Mouse (Mus musculus) embryonic facial prominence, embryonic 12.5 days (tissue): ENCODE measurements at regions not wholly inside any gene's neighbourhood (a gene's known extent, or its start where the extent isn't known, plus 50 kb on each side); places are given as distances from the start of the nearest gene placed in this dataset.

Experiments
- ATAC-seq: fragments of 200-750 bp; cut with Nextera tagmentation; 2 replicates; pipeline ENCODE4 v1.8.0; 2017; ENCODE audit not compliant: insufficient number of reproducible peaks, insufficient read depth, low FRiP score, low TSS enrichment
- H3K27ac ChIP-seq: fragments of 300-500 bp; sonication (generic); 2 replicates; pipeline ENCODE4 v1.5.1; 2016; ENCODE audit warnings: mild to moderate bottlenecking
- H3K27me3 ChIP-seq: fragments of 300-500 bp; sonication (generic); 2 replicates; pipeline ENCODE4 v1.6.1; 2016; ENCODE audit warnings: mild to moderate bottlenecking, moderate library complexity
- H3K36me3 ChIP-seq: fragments of 300-500 bp; sonication (generic); 2 replicates; pipeline ENCODE4 v1.6.1; 2016; ENCODE audit warnings: mild to moderate bottlenecking
- H3K4me1 ChIP-seq: fragments of 300-500 bp; sonication (generic); 2 replicates; pipeline ENCODE4 v1.6.1; 2016
- H3K4me2 ChIP-seq: fragments of 300-500 bp; sonication (generic); replicated peaks from 2 replicates; pipeline ENCODE4 v1.6.1; 2016; ENCODE audit warnings: mild to moderate bottlenecking, moderate library complexity
- H3K4me3 ChIP-seq: fragments of 300-500 bp; sonication (generic); 2 replicates; pipeline ENCODE4 v1.5.1; 2016; ENCODE audit warnings: mild to moderate bottlenecking
- H3K9ac ChIP-seq: fragments of 300-500 bp; sonication (generic); 2 replicates; pipeline ENCODE4 v1.6.1; 2016; ENCODE audit warnings: mild to moderate bottlenecking, moderate library complexity
- H3K9me3 ChIP-seq: fragments of 300-500 bp; sonication (generic); 2 replicates; pipeline ENCODE4 v1.6.1; 2016; ENCODE audit warnings: mild to moderate bottlenecking, moderate library complexity
- WGBS: fragments of 180-500 bp; shearing (Covaris S2); methylation state at CpG from one replicate; pipeline ENCODE4 v1.1.7; 2016; 5-methylcytosine and 5-hydroxymethylcytosine counted together

GRCm38 (mm10) chr15:62091746-62092659 is 1169.2 kb upstream of the A1bg start:
- Histone ChIP-seq H3K9me3 (no peaks in the 10 kb centered on the region), H3K4me1 (peaks cover 15% of the 10 kb centered on the region), H3K4me2 (no peak overlapping the region), H3K4me3 (no peak overlapping the region), H3K9ac (no peak overlapping the region; the same call in 1 of the 2 replicates), H3K36me3 (no peaks in the 10 kb centered on the region), H3K27me3 (no peaks in the 10 kb centered on the region), H3K27ac (no peak overlapping the region)
- ATAC-seq, result no peak
- WGBS, result 54% methylated on average over 12 of the region's 12 CpGs

GRCm38 (mm10) chr15:62091144-62091543 is 1168.3 kb upstream of the A1bg start:
- Histone ChIP-seq H3K27me3 (no peaks in the 10 kb centered on the region), H3K4me2 (no peak overlapping the region), H3K4me1 (peaks cover 15% of the 10 kb centered on the region), H3K27ac (no peak overlapping the region), H3K36me3 (no peaks in the 10 kb centered on the region), H3K4me3 (no peak overlapping the region), H3K9ac (no peak overlapping the region), H3K9me3 (no peaks in the 10 kb centered on the region)
- ATAC-seq, result no peak
- 90% methylated on average over 5 of the region's 5 CpGs for WGBS

- no peaks in the 10 kb centered on the region for H3K36me3 ChIP-seq
- H3K4me1 ChIP-seq, result peaks cover 12% of the 10 kb centered on the region
- no peak for ATAC-seq
- H3K27ac ChIP-seq, result no peak overlapping the region
- no peak overlapping the region for H3K4me2 ChIP-seq
- 91% methylated on average over 4 of the region's 4 CpGs for WGBS
- no peak overlapping the region for H3K9ac ChIP-seq
- no peak overlapping the region for H3K4me3 ChIP-seq
- no peaks in the 10 kb centered on the region for H3K27me3 ChIP-seq
- no peaks in the 10 kb centered on the region for H3K9me3 ChIP-seq
Measured at GRCm38 (mm10) chr15:62088341-62088740, 1165.5 kb upstream of the A1bg start.

- Histone ChIP-seq H3K27me3 (no peaks in the 10 kb centered on the region), H3K9ac (no peak overlapping the region), H3K4me3 (no peak overlapping the region), H3K27ac (no peak overlapping the region), H3K9me3 (no peaks in the 10 kb centered on the region), H3K36me3 (no peaks in the 10 kb centered on the region), H3K4me1 (peaks cover 8% of the 10 kb centered on the region), H3K4me2 (no peak overlapping the region)
- ATAC-seq, result no peak
- WGBS, result 55% methylated on average over 6 of the region's 6 CpGs
Measured at GRCm38 (mm10) chr15:62087755-62088154, 1164.9 kb upstream of the A1bg start.

- Histone ChIP-seq H3K36me3 (no peaks in the 10 kb centered on the region), H3K27ac (no peak overlapping the region), H3K4me2 (no peak overlapping the region), H3K4me1 (no peaks in the 10 kb centered on the region), H3K9ac (no peak overlapping the region), H3K9me3 (no peaks in the 10 kb centered on the region), H3K4me3 (no peak overlapping the region), H3K27me3 (no peaks in the 10 kb centered on the region)
- no peak for ATAC-seq
- WGBS, result 82% methylated on average over 3 of the region's 3 CpGs
Measured at GRCm38 (mm10) chr15:62086037-62086436, 1163.2 kb upstream of the A1bg start.

GRCm38 (mm10) chr15:62083347-62083746 is 1160.5 kb upstream of the A1bg start:
- Histone ChIP-seq H3K4me1 (no peaks in the 10 kb centered on the region), H3K27ac (no peak overlapping the region), H3K36me3 (no peaks in the 10 kb centered on the region), H3K4me2 (no peak overlapping the region), H3K27me3 (no peaks in the 10 kb centered on the region), H3K9ac (no peak overlapping the region), H3K9me3 (no peaks in the 10 kb centered on the region), H3K4me3 (no peak overlapping the region)
- WGBS, result 83% methylated on average over 3 of the region's 3 CpGs
- ATAC-seq, result no peak

- no peaks in the 10 kb centered on the region for H3K9me3 ChIP-seq
- no peaks in the 10 kb centered on the region for H3K27me3 ChIP-seq
- no peak overlapping the region for H3K4me2 ChIP-seq
- no peaks in the 10 kb centered on the region for H3K4me1 ChIP-seq
- H3K9ac ChIP-seq, result no peak overlapping the region
- H3K4me3 ChIP-seq, result no peak overlapping the region
- WGBS, result 75% methylated on average over 2 of the region's 2 CpGs
- H3K27ac ChIP-seq, result no peak overlapping the region
- no peak for ATAC-seq
- H3K36me3 ChIP-seq, result no peaks in the 10 kb centered on the region
Measured at GRCm38 (mm10) chr15:62082539-62082938, 1159.7 kb upstream of the A1bg start.

GRCm38 (mm10) chr15:62079155-62080109 is 1156.6 kb upstream of the A1bg start:
- Histone ChIP-seq H3K9ac (no peak overlapping the region), H3K27me3 (no peaks in the 10 kb centered on the region), H3K4me1 (no peaks in the 10 kb centered on the region), H3K9me3 (no peaks in the 10 kb centered on the region), H3K4me2 (no peak overlapping the region), H3K4me3 (no peak overlapping the region), H3K27ac (no peak overlapping the region), H3K36me3 (no peaks in the 10 kb centered on the region)
- 0 out of 2 replicates have a peak, but pooled peaks have one; percentile 35 for ATAC-seq
- 75% methylated on average over 9 of the region's 9 CpGs for WGBS

- Histone ChIP-seq H3K4me1 (no peaks in the 10 kb centered on the region), H3K4me2 (no peak overlapping the region), H3K36me3 (no peaks in the 10 kb centered on the region), H3K27ac (no peak overlapping the region), H3K4me3 (no peak overlapping the region), H3K9ac (no peak overlapping the region), H3K27me3 (no peaks in the 10 kb centered on the region), H3K9me3 (no peaks in the 10 kb centered on the region)
- no peak for ATAC-seq
- WGBS, result 82% methylated on average over 5 of the region's 5 CpGs
Measured at GRCm38 (mm10) chr15:62076552-62077234, 1153.9 kb upstream of the A1bg start.

GRCm38 (mm10) chr15:62074735-62075134 is 1151.9 kb upstream of the A1bg start:
- no peak for ATAC-seq
- Histone ChIP-seq H3K4me2 (no peak overlapping the region), H3K9me3 (no peaks in the 10 kb centered on the region), H3K4me3 (no peak overlapping the region), H3K27me3 (no peaks in the 10 kb centered on the region), H3K36me3 (no peaks in the 10 kb centered on the region), H3K27ac (no peak overlapping the region), H3K4me1 (no peaks in the 10 kb centered on the region), H3K9ac (no peak overlapping the region)
- 92% methylated on average over 4 of the region's 4 CpGs for WGBS

GRCm38 (mm10) chr15:62073595-62073994 is 1150.8 kb upstream of the A1bg start:
- WGBS, result 93% methylated on average over 5 of the region's 5 CpGs
- no peak overlapping the region for H3K4me2 ChIP-seq
- H3K27ac ChIP-seq, result no peak overlapping the region
- no peaks in the 10 kb centered on the region for H3K4me1 ChIP-seq
- H3K9ac ChIP-seq, result no peak overlapping the region
- H3K27me3 ChIP-seq, result no peaks in the 10 kb centered on the region
- no peak overlapping the region for H3K4me3 ChIP-seq
- no peak for ATAC-seq
- H3K9me3 ChIP-seq, result no peaks in the 10 kb centered on the region
- no peaks in the 10 kb centered on the region for H3K36me3 ChIP-seq
